10 mouse cellular contexts compared by ENCODE assay signal in the genomic region with DNA sequence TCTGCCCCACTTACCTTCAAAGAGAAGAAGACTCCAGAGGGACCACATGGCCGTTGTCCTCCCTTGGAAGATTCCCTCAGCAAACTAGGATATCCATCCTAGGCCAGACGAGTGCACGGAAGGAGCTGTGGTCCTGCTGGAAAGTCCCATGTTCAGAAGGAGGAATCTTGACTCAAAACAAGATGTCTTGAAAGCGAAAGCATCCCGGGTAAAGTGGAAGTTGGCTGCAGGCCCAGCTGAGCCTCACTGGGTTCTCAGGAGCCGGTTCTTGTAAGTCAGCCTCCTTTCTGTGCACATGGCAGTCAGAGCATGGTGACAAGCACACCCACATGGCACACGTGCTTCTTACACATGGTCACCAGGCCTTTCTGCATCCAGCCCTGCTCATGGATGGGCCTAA. TPM values are rescaled to one million over a fixed set of nuclear protein-coding genes. Genes with fewer than 3 reads are reported as not detected.
DNase-seq lines count a peak whose midpoint lies in the region; ATAC-seq and TF ChIP-seq lines count a peak whose summit lies in the region.
"Had no signal": no experiment of that assay in that cellular context is flagged by ENCODE, and none has a peak within 500 bp of the region (broad histone marks: within the 10 kb centered on the region; RNA-seq: fewer than 3 reads in every experiment).

A gene (minus strand): TSS at position 184 of the 400 bp plus-strand sequence.

- no peak within 1 kb of the TSS for H3K4me3 ChIP-seq in heart, adult 2 months
- no peak within 1 kb of the TSS for H3K4me3 ChIP-seq in heart, embryonic 11.5 days (ENCODE audit: low read depth, low read length)
- no peak within 1 kb of the TSS for H3K4me3 ChIP-seq in midbrain, embryonic 13.5 days (replicated peaks)
- no peak within 1 kb of the TSS for H3K4me3 ChIP-seq in intestine, postnatal 0 days (ENCODE audit: low read depth, low read length)
- H3K4me3 ChIP-seq: forebrain, embryonic 13.5 days; liver, embryonic 15.5 days had no signal

- TF ChIP-seq CTCF in heart, adult 2 months (IDR thresholded peaks at IDR 0.05): no peak
- TF ChIP-seq CTCF in intestine, postnatal 0 days (IDR thresholded peaks at IDR 0.05; ENCODE audit: low read depth): no peak

- TF ChIP-seq EP300 in heart, adult 2 months (IDR thresholded peaks at IDR 0.05; ENCODE audit: insufficient read depth, low read depth, low read length): no peak

- H3K9ac ChIP-seq in heart, adult 2 months (ENCODE audit: low read depth, low read length): no peak within 1 kb of the TSS
- H3K9ac ChIP-seq in heart, embryonic 11.5 days (ENCODE audit: low read depth, low read length): no peak within 1 kb of the TSS
- H3K9ac ChIP-seq in midbrain, embryonic 13.5 days (replicated peaks): no peak within 1 kb of the TSS
- no peak within 1 kb of the TSS for H3K9ac ChIP-seq in intestine, postnatal 0 days (ENCODE audit: low read depth, low read length)
- H3K9ac ChIP-seq: forebrain, embryonic 13.5 days; liver, embryonic 15.5 days had no signal

- peak; percentile 60 to 64 for DNase-seq in heart, adult 2 months
- DNase-seq in urinary bladder, postnatal 14 days (ENCODE audit: low spot score): peak; percentile 33
- DNase-seq in urinary bladder, postnatal 4 days (ENCODE audit: low spot score in 2 of 2): no peak
- DNase-seq in left cerebral cortex, postnatal 4 days: no peak

- H3K27ac ChIP-seq in heart, adult 2 months: no peak within 1 kb of the TSS
- no peak within 1 kb of the TSS for H3K27ac ChIP-seq in heart, embryonic 11.5 days (ENCODE audit: low read depth, low read length)
- no peak within 1 kb of the TSS for H3K27ac ChIP-seq in midbrain, embryonic 13.5 days
- H3K27ac ChIP-seq in intestine, postnatal 0 days (ENCODE audit: low read depth, low read length): no peak within 1 kb of the TSS
- H3K27ac ChIP-seq: forebrain, embryonic 13.5 days; liver, embryonic 15.5 days had no signal

- H3K36me3 ChIP-seq in heart, adult 2 months (ENCODE audit: control insufficient read depth, insufficient read depth, low read length): no peaks in the 10 kb centered on the region
- H3K36me3 ChIP-seq in heart, embryonic 11.5 days (ENCODE audit: control insufficient read depth, insufficient read depth, low read length): no peaks in the 10 kb centered on the region
- no peaks in the 10 kb centered on the region for H3K36me3 ChIP-seq in midbrain, embryonic 13.5 days
- no peaks in the 10 kb centered on the region for H3K36me3 ChIP-seq in intestine, postnatal 0 days (ENCODE audit: control insufficient read depth, insufficient read depth)
- H3K36me3 ChIP-seq: liver, embryonic 15.5 days had no signal

- intact Hi-C loops in heart, adult 2 months (cut with DNase I): no loop called here
- intact Hi-C loops in left cerebral cortex, postnatal 4 days (cut with DNase I): no loop called here

- peaks cover 5% of the 10 kb centered on the region for H3K4me1 ChIP-seq in heart, adult 2 months (ENCODE audit: control insufficient read depth, insufficient read depth, low read length)
- H3K4me1 ChIP-seq in heart, embryonic 11.5 days (ENCODE audit: control insufficient read depth, insufficient read depth, low read length): peaks cover 5% of the 10 kb centered on the region; the same call in 1 of the 2 replicates
- peaks cover 11% of the 10 kb centered on the region for H3K4me1 ChIP-seq in midbrain, embryonic 13.5 days (replicated peaks)
- H3K4me1 ChIP-seq in intestine, postnatal 0 days (replicated peaks; ENCODE audit: control insufficient read depth, insufficient read depth, low read length): no peaks in the 10 kb centered on the region
- H3K4me1 ChIP-seq: liver, embryonic 15.5 days had no signal

- H3K4me2 ChIP-seq in heart, embryonic 11.5 days: no peak within 1 kb of the TSS
- no peak within 1 kb of the TSS for H3K4me2 ChIP-seq in midbrain, embryonic 13.5 days (replicated peaks)
- H3K4me2 ChIP-seq in intestine, postnatal 0 days (replicated peaks; ENCODE audit: low read depth): no peak within 1 kb of the TSS
- H3K4me2 ChIP-seq: forebrain, embryonic 13.5 days; liver, embryonic 15.5 days had no signal

- H3K9me3 ChIP-seq in heart, embryonic 11.5 days (replicated peaks; ENCODE audit: control insufficient read depth, low read length): no peaks in the 10 kb centered on the region
- no peaks in the 10 kb centered on the region for H3K9me3 ChIP-seq in midbrain, embryonic 13.5 days
- H3K9me3 ChIP-seq in intestine, postnatal 0 days (ENCODE audit: control insufficient read depth): no peaks in the 10 kb centered on the region
- H3K9me3 ChIP-seq: forebrain, embryonic 13.5 days; liver, embryonic 15.5 days had no signal

- H3K79me2 ChIP-seq in heart, adult 2 months (replicated peaks; ENCODE audit: control insufficient read depth, insufficient read depth, low read length): no peaks in the 10 kb centered on the region

- TF ChIP-seq POLR2A in heart, adult 2 months (IDR thresholded peaks at IDR 0.05; ENCODE audit: insufficient read depth, low read depth, low read length): no peak

- no peaks in the 10 kb centered on the region for H3K27me3 ChIP-seq in heart, adult 2 months (ENCODE audit: control insufficient read depth, insufficient read depth, low read length)
- peaks cover 10% of the 10 kb centered on the region for H3K27me3 ChIP-seq in heart, embryonic 11.5 days (ENCODE audit: control insufficient read depth, insufficient read depth, low read length)
- peaks cover 2% of the 10 kb centered on the region; the same call in 1 of the 2 replicates for H3K27me3 ChIP-seq in midbrain, embryonic 13.5 days
- 0 out of 2 replicates have a peak, but pooled peaks cover 7% of the 10 kb centered on the region for H3K27me3 ChIP-seq in intestine, postnatal 0 days (replicated peaks; ENCODE audit: control insufficient read depth, insufficient read depth, low read length)

- 31% methylated on average over 7 of the region's 7 CpGs for WGBS in heart, adult 2 months
- WGBS in heart, embryonic 11.5 days (ENCODE audit: insufficient replicate concordance): 71% methylated on average over 7 of the region's 7 CpGs
- 91% methylated on average over 7 of the region's 7 CpGs for WGBS in midbrain, embryonic 13.5 days
- WGBS in intestine, postnatal 0 days: 67% methylated on average over 7 of the region's 7 CpGs

- no peak for ATAC-seq in heart, embryonic 11.5 days (replicated peaks; ENCODE audit: insufficient number of reproducible peaks, low FRiP score, low TSS enrichment)
- peak; percentile 63 for ATAC-seq in inflammation-experienced regulatory T-cells, adult 6 months
- ATAC-seq in midbrain, embryonic 13.5 days: no peak
- ATAC-seq in intestine, postnatal 0 days: no peak
- ATAC-seq: forebrain, embryonic 13.5 days had no signal

RNA-seq across cellular contexts. Expression of the gene that starts here (rescaled TPM):
- under 1 TPM; 0.30 to 0.34 TPM for total RNA-seq in heart, adult 2 months (2021)
- 0.97 and 1.3 TPM in 2 replicates for polyA plus RNA-seq in heart, adult 2 months (2012; rRNA removed)
- not detected in 2 replicates for polyA plus RNA-seq in heart, embryonic 11.5 days (2014; fragmentation: Nextera tagmentation; extraction: Ambion mirVana)
- 1 to 10 TPM in 2 of 3 experiments, under 1 TPM in 1; 0.40 to 1.6 (median 1.1) TPM for polyA plus RNA-seq in inflammation-experienced regulatory T-cells, adult 6 months (2017; shearing (Covaris generic))
- not detected in 2 replicates for polyA plus RNA-seq in midbrain, embryonic 13.5 days (2015; fragmentation: Nextera tagmentation; extraction: Ambion mirVana)
- polyA plus RNA-seq in intestine, postnatal 0 days (2015; fragmentation: Nextera tagmentation; extraction: Ambion mirVana): 0.27 and 0.52 TPM in 2 replicates
- not detected for total RNA-seq in left cerebral cortex, postnatal 4 days (2021)
- polyA plus RNA-seq: forebrain, embryonic 13.5 days had no signal

Comparison
In these comparisons a context has a peak if more than half of its experiments do, and no peak if none do; other contexts are left out.
1. DNase-seq: peak in heart, adult 2 months (2 of 2) and urinary bladder, postnatal 14 days (single experiment); none in urinary bladder, postnatal 4 days (0 of 2) and left cerebral cortex, postnatal 4 days (single experiment).